Mouse (Mus musculus) erythroid progenitor cell, adult 5-6 weeks (primary cell): ENCODE data around the gene Ccdc13. TPM values are rescaled to one million over a fixed set of nuclear protein-coding genes. Genes with fewer than 3 reads are reported as not detected.

Experiments
- ATAC-seq: replicated peaks from 2 replicates; pipeline ENCODE4 v1.8.0; 2016; ENCODE audit warnings: moderate number of reproducible peaks, mild to moderate bottlenecking, moderate TSS enrichment, inconsistent platforms; ENCODE audit not compliant: poor library complexity, low FRiP score, severe bottlenecking
- total RNA-seq, 2 experiments: library from RNA; stranded (forward) in 1 of 2; stranded (reverse) in 1 of 2; fragments of 150-400 nt in 1 of 2; fragments of 186-747, 209-891 nt in 1 of 2; gene quantifications; 2 replicates each; pipeline versions ENCODE4 v1.2.3 to v1.2.4; 2015 to 2017; ENCODE audit warnings: low replicate concordance in 2 of 2

Ccdc13 gene
- total RNA-seq, 2 experiments from 2014 or later = not detected

- no peak for ATAC-seq
Measured at GRCm38 (mm10) chr9:121810081-121810821, 29.0 kb downstream of the Ccdc13 start.

- ATAC-seq = no peak
Measured at GRCm38 (mm10) chr9:121808511-121808910, 30.8 kb downstream of the Ccdc13 start.

- ATAC-seq = no peak
Measured at GRCm38 (mm10) chr9:121807947-121808346, 31.3 kb downstream of the Ccdc13 start.

- no peak for ATAC-seq
Measured at GRCm38 (mm10) chr9:121807546-121807945, 31.7 kb downstream of the Ccdc13 start.

- no peak for ATAC-seq
Measured at GRCm38 (mm10) chr9:121802747-121803146, 36.5 kb downstream of the Ccdc13 start.

GRCm38 (mm10) chr9:121798887-121799520 is 40.3 kb downstream of the Ccdc13 start:
- no peak for ATAC-seq

- ATAC-seq = no peak
Measured at GRCm38 (mm10) chr9:121797722-121798121, 41.5 kb downstream of the Ccdc13 start.

GRCm38 (mm10) chr9:121794972-121795539 is 44.2 kb downstream of the Ccdc13 start:
- no peak for ATAC-seq

GRCm38 (mm10) chr9:121791757-121792521 is 47.3 kb downstream of the Ccdc13 start, which contains the start of gene Hhatl:
TSS of gene Hhatl (minus strand) at chr9:121792507.
- no peak for ATAC-seq

GRCm38 (mm10) chr9:121791206-121791605 is 48.1 kb downstream of the Ccdc13 start:
- no peak for ATAC-seq

GRCm38 (mm10) chr9:121786359-121786758 is 52.9 kb downstream of the Ccdc13 start:
- no peak for ATAC-seq

- no peak for ATAC-seq
Measured at GRCm38 (mm10) chr9:121785261-121785660, 54.0 kb downstream of the Ccdc13 start.

- no peak for ATAC-seq
Measured at GRCm38 (mm10) chr9:121784801-121785200, 54.5 kb downstream of the Ccdc13 start.

GRCm38 (mm10) chr9:121778066-121778624 is 61.1 kb downstream of the Ccdc13 start:
- no peak for ATAC-seq

- no peak for ATAC-seq
Measured at GRCm38 (mm10) chr9:121777484-121778065, 61.7 kb downstream of the Ccdc13 start, which contains the start of gene Klhl40. TSS of gene Klhl40 (plus strand) at chr9:121777607.

- ATAC-seq = no peak
Measured at GRCm38 (mm10) chr9:121776511-121776910, 62.8 kb downstream of the Ccdc13 start.

- ATAC-seq = no peak
Measured at GRCm38 (mm10) chr9:121775951-121776350, 63.3 kb downstream of the Ccdc13 start.

GRCm38 (mm10) chr9:121772412-121772811 is 66.8 kb downstream of the Ccdc13 start:
- no peak for ATAC-seq

- no peak for ATAC-seq
Measured at GRCm38 (mm10) chr9:121765166-121765855, 74.0 kb downstream of the Ccdc13 start.
